ENCODE assay signal across 22 mouse cellular contexts in genomic region chr14:87110634-87111033, GRCm38 (mm10). TPM values are rescaled to one million over a fixed set of nuclear protein-coding genes. Genes with fewer than 3 reads are reported as not detected.
DNase-seq lines count a peak whose midpoint lies in the region; ATAC-seq and TF ChIP-seq lines count a peak whose summit lies in the region.
"Had no signal": no experiment of that assay in that cellular context is flagged by ENCODE, and none has a peak within 500 bp of the region (broad histone marks: within the 10 kb centered on the region; RNA-seq: fewer than 3 reads in every experiment).

No protein-coding gene starts in this region.

- no peak overlapping the region for H3K4me2 ChIP-seq in CH12.LX (ENCODE audit: insufficient read depth, low read depth, poor library complexity, severe bottlenecking)
- H3K4me2 ChIP-seq: embryonic facial prominence, embryonic 12.5 days; heart, embryonic 13.5 days; hindbrain, embryonic 15.5 days had no signal

- no peaks in the 10 kb centered on the region for H3K79me2 ChIP-seq in CH12.LX (replicated peaks; ENCODE audit: control insufficient read depth, extremely low read depth, insufficient read depth, poor library complexity, severe bottlenecking)

- no peak overlapping the region for H3K9ac ChIP-seq in CH12.LX (ENCODE audit: insufficient read depth, low read depth)
- H3K9ac ChIP-seq: embryonic facial prominence, embryonic 12.5 days; heart, embryonic 13.5 days; hindbrain, embryonic 15.5 days had no signal

- TF ChIP-seq CTCF in CH12.LX (conservative IDR thresholded peaks at IDR 0.05 in 1 of 2, IDR thresholded peaks at IDR 0.05 in 1 of 2; ENCODE audit: low read depth in 2 of 2, low read length in 2 of 2), result no peak

- peak; percentile 19; the same call in 1 of the 2 replicates for ATAC-seq in megakaryocyte progenitor cell, adult 5-6 weeks (replicated peaks; ENCODE audit: poor library complexity)
- ATAC-seq: activated CD4-positive, CD25-positive, alpha-beta regulatory T cell, adult 4 months; CD4-positive, CD25-positive, alpha-beta regulatory T cell, adult 4 months; forebrain, embryonic 16.5 days; intestine, embryonic 16.5 days had no signal

- in situ Hi-C loops in CH12.LX (cut with MboI; ENCODE audit: low pct_ligation_motif_present, low pct_unique_long_range_greater_than_20kb, low sequenced_read_pairs), result loop anchor here (25.0 kb wide), 1 partner anchor 302 kb away; the partner anchor contains the start of gene Tdrd3

- dilution Hi-C loops in CH12.LX (cut with MboI; ENCODE audit: extremely low pct_ligation_motif_present, extremely low pct_unique_long_range_greater_than_20kb, low sequenced_read_pairs), result no loop called here

- DNase-seq in embryo, embryonic 11 days, result peak; percentile 7
- no peak for DNase-seq in embryo, embryonic 10 days (ENCODE audit: low spot score)
- DNase-seq in CH12.LX (ENCODE audit: extremely low read depth) (peak; percentile 75), R1 (ENCODE audit: low read depth, low spot score) (peak; percentile 89)
- DNase-seq in heart, adult 9 months (ENCODE audit: low spot score in 2 of 2), result no peak
- DNase-seq in adrenal gland, adult 8-10 months, result no peak
- DNase-seq: adrenal gland, postnatal 25 days; B cell, adult 2 months; cerebellum, adult 2 months; cerebellum, postnatal 14 days; gastrocnemius, postnatal 10 days; heart, postnatal 36 days; kidney, adult 2 months had no signal

- no peaks in the 10 kb centered on the region for H3K9me3 ChIP-seq in CH12.LX (replicated peaks; ENCODE audit: low read length)
- H3K9me3 ChIP-seq: embryonic facial prominence, embryonic 12.5 days; G1E; heart, embryonic 13.5 days; hindbrain, embryonic 15.5 days had no signal

- TF ChIP-seq RAD21 in CH12.LX (IDR thresholded peaks at IDR 0.05; ENCODE audit: low read depth, low read length), result no peak

- H3K4me3 ChIP-seq in CH12.LX (replicated peaks in 1 of 3; ENCODE audit: low read depth in 2 of 3, low read length in 2 of 3, poor library complexity in 1 of 3), result no peak overlapping the region
- H3K4me3 ChIP-seq: embryonic facial prominence, embryonic 12.5 days; heart, embryonic 13.5 days; hindbrain, embryonic 15.5 days had no signal

- H3K4me1 ChIP-seq in CH12.LX (ENCODE audit: control insufficient read depth in 1 of 2, insufficient read depth in 2 of 2), result peaks cover 5 to 45% of the 10 kb centered on the region in 2 experiments; a peak in 3 of 4 replicates
- H3K4me1 ChIP-seq: embryonic facial prominence, embryonic 12.5 days; hindbrain, embryonic 15.5 days had no signal

- TF ChIP-seq POLR2A in CH12.LX (IDR thresholded peaks at IDR 0.05; ENCODE audit: low read depth, low read length), result no peak

- H3K27me3 ChIP-seq in CH12.LX (replicated peaks), result no peaks in the 10 kb centered on the region
- H3K27me3 ChIP-seq: embryonic facial prominence, embryonic 12.5 days; heart, embryonic 13.5 days; hindbrain, embryonic 15.5 days had no signal

- TF ChIP-seq EP300 in CH12.LX (IDR thresholded peaks at IDR 0.05; ENCODE audit: low read length), result no peak

- no peak overlapping the region for H3K27ac ChIP-seq in CH12.LX (ENCODE audit: insufficient read depth, low read depth)
- H3K27ac ChIP-seq: embryonic facial prominence, embryonic 12.5 days; heart, embryonic 13.5 days; hindbrain, embryonic 15.5 days had no signal

- peaks cover 11 to 53% of the 10 kb centered on the region in 2 experiments for H3K36me3 ChIP-seq in CH12.LX (replicated peaks in 1 of 2; ENCODE audit: control insufficient read depth in 1 of 2, insufficient read depth in 1 of 2, low read length in 1 of 2)
- H3K36me3 ChIP-seq: embryonic facial prominence, embryonic 12.5 days; hindbrain, embryonic 15.5 days had no signal

TF ChIP-seq in CH12.LX, 34 proteins besides CTCF, POLR2A, EP300 and RAD21:
- TF ChIP-seq MEF2A (IDR thresholded peaks at IDR 0.05; ENCODE audit: borderline replicate concordance, low read depth, low read length) (no peak), ZNF384 (IDR thresholded peaks at IDR 0.05; ENCODE audit: low read depth, low read length) (peak; percentile 81)

RNA-seq across cellular contexts. Expression of gene Diaph3, which starts 30.4 kb away (rescaled TPM):
- total RNA-seq in CH12.LX (2012; rRNA removed), result 16.2 TPM in 2 replicates
- total RNA-seq in CH12.LX (2014; rRNA removed), result 17.5 and 18.4 TPM in 2 replicates
- polyA plus RNA-seq in CH12.LX (2012; ENCODE audit: insufficient read length, low read depth), result 32.3 and 36.9 TPM in 2 replicates
- total RNA-seq in megakaryocyte progenitor cell, adult 5-6 weeks (2015), result 46.1 and 48.2 TPM in 2 replicates
- 60.1 and 106 TPM in 2 replicates for total RNA-seq in megakaryocyte progenitor cell, adult 5-6 weeks (2017)
- 1 to 10 TPM in 1 of 4 experiments, under 1 TPM in 3; 0.73 to 1.7 (median 0.96) TPM for total RNA-seq in adrenal gland, adult 8-10 months (2022)

Comparison
In these comparisons a context has a peak if more than half of its experiments do, and no peak if none do; other contexts are left out.
1. DNase-seq: peak in embryo, embryonic 11 days (single experiment), CH12.LX (single experiment) and R1 (single experiment); none in embryo, embryonic 10 days (single experiment), heart, adult 9 months (0 of 2) and adrenal gland, adult 8-10 months (single experiment).
2. RNA of gene Diaph3, which starts 30.4 kb away (total RNA-seq): 46.1 to 106 TPM in megakaryocyte progenitor cell, adult 5-6 weeks and 16.2 to 18.4 TPM in CH12.LX; 0.73 to 1.7 TPM in adrenal gland, adult 8-10 months; every median in the first group is over 4 times any median in the second.